Mouse (Mus musculus): Measurements from ENCODE around the gene Ak8. TPM values are rescaled to one million over a fixed set of nuclear protein-coding genes. Genes with fewer than 3 reads are reported as not detected.
A peak's percentile ranks its signal among the peaks of the same experiment; 100 is the strongest.

The Ak8 gene
- polyA plus RNA-seq, 1 experiment from 2014 or later, result 1.0 TPM

DNA sequence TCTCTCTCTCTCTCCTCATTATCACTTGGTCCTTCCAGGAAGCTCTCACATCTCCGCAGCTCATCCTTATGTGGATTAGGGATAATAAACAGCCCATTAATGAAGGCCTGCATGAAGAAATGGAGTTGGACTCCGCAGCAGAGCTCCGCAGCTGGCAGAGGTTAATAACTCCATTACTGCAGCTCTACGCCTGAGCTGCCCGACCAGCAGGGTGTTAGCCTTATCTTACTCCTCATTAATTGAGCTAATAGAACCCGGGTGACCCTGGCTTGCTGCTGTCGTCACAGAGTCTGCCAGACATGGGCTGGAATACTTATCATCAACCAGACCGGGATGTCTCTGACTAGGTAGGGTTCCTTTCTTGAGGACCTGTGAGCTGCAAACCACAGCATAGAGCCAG, 74.1 kb downstream of the Ak8 start:
- H3K9me3 ChIP-seq (replicated peaks), result no peaks in the 10 kb centered on the region
- ATAC-seq (replicated peaks; ENCODE audit: low FRiP score), result no peak
- 63% methylated on average over 8 of the region's 8 CpGs for WGBS
- peaks cover 16% of the 10 kb centered on the region for H3K4me1 ChIP-seq
- H3K36me3 ChIP-seq, result no peaks in the 10 kb centered on the region
- H3K9ac ChIP-seq, result no peak overlapping the region
- H3K4me3 ChIP-seq (replicated peaks), result no peak overlapping the region
- H3K4me2 ChIP-seq, result no peak overlapping the region
- peaks cover 22% of the 10 kb centered on the region for H3K27me3 ChIP-seq
- no peak overlapping the region for H3K27ac ChIP-seq

DNA sequence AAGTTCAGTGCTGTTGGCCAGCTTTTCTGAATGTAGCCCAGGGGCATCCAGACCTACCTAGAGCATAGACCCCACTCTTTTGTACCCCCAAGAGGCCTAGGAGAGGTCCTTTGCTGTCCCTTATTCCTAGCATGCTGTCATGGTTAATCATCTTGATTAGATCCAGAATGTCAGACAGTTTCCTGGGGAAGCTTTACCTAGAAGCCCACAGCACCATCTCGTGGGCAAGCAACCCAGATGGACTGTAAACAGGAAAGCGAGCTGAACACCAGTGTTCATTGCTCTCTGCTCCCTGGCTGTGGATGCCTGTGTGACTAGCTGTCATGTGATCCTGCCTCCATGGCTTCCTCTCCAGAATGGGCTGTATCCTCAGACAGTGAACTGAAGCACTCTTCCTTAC, 76.8 kb downstream of the Ak8 start:
- ATAC-seq (replicated peaks; ENCODE audit: low FRiP score), result no peak
- Histone ChIP-seq H3K9me3 (replicated peaks) (no peaks in the 10 kb centered on the region), H3K27me3 (peaks cover 22% of the 10 kb centered on the region), H3K27ac (no peak overlapping the region), H3K4me2 (no peak overlapping the region), H3K9ac (no peak overlapping the region), H3K4me1 (no peaks in the 10 kb centered on the region; the same call in none of the 2 replicates), H3K4me3 (replicated peaks) (no peak overlapping the region), H3K36me3 (no peaks in the 10 kb centered on the region)
- WGBS, result 54% methylated on average over 2 of the region's 2 CpGs

DNA sequence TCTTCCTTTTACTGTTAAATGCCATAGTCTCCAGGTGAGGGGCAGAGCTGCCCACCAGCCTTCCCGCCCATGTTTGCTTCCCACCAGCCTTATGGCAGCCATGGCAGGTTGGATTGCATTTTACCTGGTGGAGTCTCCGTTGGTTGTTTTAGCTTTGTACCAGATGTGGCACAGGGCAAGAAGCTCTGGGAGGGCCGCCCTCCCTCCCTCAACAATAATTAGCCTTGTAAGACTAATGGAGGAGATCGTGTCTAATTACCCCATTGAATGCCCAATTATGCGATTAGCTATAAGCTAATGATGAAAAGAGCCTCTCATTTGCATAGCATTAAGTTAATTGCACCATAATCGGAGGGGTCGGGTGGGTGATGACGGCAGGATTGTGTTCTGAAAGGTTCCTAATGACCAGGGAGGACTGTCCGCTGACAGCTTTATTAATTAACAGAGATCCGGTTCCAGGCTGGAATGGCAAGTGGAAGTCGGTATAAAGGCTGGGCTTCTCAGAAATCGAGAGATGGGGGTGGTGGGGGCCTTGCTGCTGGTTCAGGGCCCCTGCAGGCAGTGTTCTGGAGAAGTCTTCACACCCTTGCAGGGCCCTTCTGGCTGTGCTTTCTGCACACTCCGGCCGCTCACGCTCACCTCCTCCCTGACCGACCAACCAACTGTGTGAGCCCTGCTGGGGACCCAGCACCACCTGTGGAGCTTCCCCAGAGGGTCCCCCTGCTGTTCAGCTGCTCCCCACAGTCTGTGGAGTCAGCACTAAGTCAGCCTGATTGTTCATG, 80.2 kb downstream of the Ak8 start:
- no peak for ATAC-seq (replicated peaks; ENCODE audit: low FRiP score)
- Histone ChIP-seq H3K4me3 (replicated peaks) (no peak overlapping the region), H3K27ac (no peak overlapping the region), H3K9me3 (replicated peaks) (no peaks in the 10 kb centered on the region), H3K36me3 (no peaks in the 10 kb centered on the region), H3K9ac (no peak overlapping the region), H3K27me3 (peaks cover 18% of the 10 kb centered on the region), H3K4me2 (no peak overlapping the region), H3K4me1 (no peaks in the 10 kb centered on the region; the same call in none of the 2 replicates)
- 44% methylated on average over 16 of the region's 16 CpGs for WGBS

DNA sequence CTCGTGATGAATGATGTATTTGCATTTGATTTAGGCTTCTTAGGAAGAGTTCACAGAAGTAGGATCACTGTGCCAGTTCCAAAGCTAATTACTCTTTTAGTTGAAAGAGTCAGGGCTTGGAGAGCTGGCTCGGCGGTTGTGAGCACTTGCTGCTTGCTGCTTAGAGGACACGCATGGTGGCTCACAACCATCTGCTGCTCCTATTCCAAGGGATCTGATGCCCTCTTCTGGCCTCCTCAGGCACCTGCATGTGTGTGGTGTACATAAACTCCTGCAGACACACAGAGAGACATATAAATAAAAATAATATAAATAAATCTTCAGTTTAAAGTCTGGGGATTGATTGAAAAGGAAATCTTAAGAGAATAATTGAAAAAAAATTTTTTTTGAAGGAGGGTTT, 81.3 kb downstream of the Ak8 start:
- Histone ChIP-seq H3K4me3 (replicated peaks) (no peak overlapping the region), H3K36me3 (no peaks in the 10 kb centered on the region), H3K4me2 (no peak overlapping the region), H3K9me3 (replicated peaks) (no peaks in the 10 kb centered on the region), H3K27me3 (peaks cover 16% of the 10 kb centered on the region), H3K9ac (no peak overlapping the region), H3K4me1 (no peaks in the 10 kb centered on the region; the same call in none of the 2 replicates), H3K27ac (no peak overlapping the region)
- WGBS, result 94% methylated on average over 4 of the region's 4 CpGs
- no peak for ATAC-seq (replicated peaks; ENCODE audit: low FRiP score)

DNA sequence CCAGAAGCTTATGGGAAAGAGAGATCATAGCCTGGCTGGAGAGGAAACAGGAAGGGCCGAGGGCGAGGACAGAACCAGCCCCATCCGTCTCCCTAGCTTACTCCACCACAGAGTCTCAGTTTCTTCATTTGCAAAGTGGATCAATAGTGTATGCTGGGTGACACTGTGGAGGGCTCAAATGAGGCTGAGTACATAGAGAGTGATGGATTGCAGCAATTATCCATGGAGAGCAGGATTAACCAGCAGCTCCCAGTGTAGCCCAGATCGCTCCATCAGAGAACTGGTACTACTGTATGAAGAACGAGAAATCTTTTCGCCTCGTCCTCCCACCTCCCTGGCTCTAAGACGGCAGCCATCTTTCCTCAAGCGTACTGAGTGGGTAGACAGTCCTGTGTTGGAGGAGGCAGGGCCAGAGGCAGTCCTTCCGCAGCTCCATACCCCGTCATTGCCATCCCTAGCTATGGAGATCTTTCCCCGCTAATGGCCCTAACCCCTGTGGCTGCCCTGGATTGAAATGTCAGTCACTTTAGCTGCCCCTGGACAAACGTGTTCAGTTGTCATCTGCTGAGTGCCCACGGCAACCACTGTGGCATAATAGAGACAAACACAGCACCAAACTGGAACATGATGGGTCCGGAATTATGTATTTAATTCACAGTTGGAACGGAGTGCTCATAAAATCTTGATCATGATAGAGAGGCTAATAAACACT, 86.5 kb downstream of the Ak8 start:
- WGBS, result 71% methylated on average over 16 of the region's 16 CpGs
- no peaks in the 10 kb centered on the region for H3K36me3 ChIP-seq
- no peak overlapping the region for H3K4me3 ChIP-seq (replicated peaks)
- H3K9ac ChIP-seq, result no peak overlapping the region
- no peaks in the 10 kb centered on the region for H3K4me1 ChIP-seq
- H3K27ac ChIP-seq, result no peak overlapping the region
- H3K27me3 ChIP-seq, result 0 out of 2 replicates have a peak, but pooled peaks cover 2% of the 10 kb centered on the region
- H3K4me2 ChIP-seq, result no peak overlapping the region
- no peaks in the 10 kb centered on the region for H3K9me3 ChIP-seq (replicated peaks)
- no peak for ATAC-seq (replicated peaks; ENCODE audit: low FRiP score)

DNA sequence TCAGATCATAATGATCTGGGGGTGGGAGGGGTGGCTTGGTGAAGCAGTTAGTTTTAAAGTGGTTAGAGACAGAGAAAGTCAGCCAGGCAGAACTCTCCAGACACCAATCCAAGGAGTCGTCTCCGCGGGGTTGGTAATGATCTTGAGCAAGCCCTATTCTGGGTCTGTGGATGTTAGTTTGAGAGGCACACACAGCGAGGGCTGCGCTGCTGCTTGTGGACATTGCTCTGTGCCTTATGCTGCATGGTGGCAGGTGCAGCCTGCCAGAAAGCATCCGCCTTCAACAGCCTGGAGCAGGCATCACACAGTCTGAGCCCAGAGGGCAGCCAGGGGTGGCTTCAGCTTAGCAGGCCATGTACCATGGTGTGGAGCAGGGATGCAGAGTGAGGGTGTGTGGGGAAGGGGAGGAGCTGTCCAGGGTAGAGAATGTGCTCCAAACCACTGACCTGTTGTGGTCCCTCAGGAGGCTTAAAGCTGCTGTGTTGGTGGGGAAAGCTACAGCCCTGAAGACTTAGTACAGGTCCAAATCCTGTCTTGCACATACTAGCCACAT, 87.2 kb downstream of the Ak8 start:
- WGBS, result 66% methylated on average over 6 of the region's 6 CpGs

DNA sequence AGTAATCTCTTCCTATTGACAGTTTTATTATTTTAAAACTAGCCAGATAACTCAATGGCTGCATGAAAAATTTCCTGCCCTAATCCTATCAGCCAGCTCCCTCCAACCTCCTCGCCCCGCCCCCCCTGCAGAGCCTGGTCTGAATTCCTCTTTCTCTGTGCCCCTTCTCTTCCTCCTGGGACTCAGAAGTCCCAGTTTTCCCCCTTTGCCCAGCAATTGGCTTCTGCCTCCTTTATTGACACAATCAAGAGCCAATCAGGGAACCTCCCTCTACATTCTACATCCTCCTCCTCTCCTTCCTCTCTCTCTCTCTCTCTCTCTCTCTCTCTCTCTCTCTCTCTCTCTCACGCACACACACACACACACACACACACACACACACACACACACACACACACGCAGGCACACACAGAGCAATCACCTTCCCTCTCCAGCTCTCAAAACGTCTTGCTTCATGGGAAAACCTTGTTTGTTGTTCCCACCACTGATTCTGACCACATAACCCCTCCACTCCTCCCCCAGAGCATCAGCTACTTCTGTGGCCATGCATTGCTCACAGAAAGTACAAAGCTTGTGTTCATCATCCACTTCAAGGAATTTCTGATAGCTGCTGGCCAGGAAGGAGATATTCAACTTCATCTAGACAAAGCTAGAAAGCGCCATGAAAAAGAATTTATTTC, 93.1 kb downstream of the Ak8 start:
- 29% methylated on average over 6 of the region's 6 CpGs for WGBS
- peak; percentile 82 for ATAC-seq (replicated peaks; ENCODE audit: low FRiP score)
- H3K36me3 ChIP-seq, result no peaks in the 10 kb centered on the region
- peak overlapping the region; percentile 70 for H3K27ac ChIP-seq
- peak overlapping the region; percentile 43 for H3K4me2 ChIP-seq
- H3K27me3 ChIP-seq, result 0 out of 2 replicates have a peak, but pooled peaks cover 4% of the 10 kb centered on the region
- no peak overlapping the region for H3K9ac ChIP-seq
- H3K4me1 ChIP-seq, result peaks cover 17% of the 10 kb centered on the region
- no peaks in the 10 kb centered on the region for H3K9me3 ChIP-seq (replicated peaks)
- peak overlapping the region; percentile 10; the same call in 1 of the 2 replicates for H3K4me3 ChIP-seq (replicated peaks)

More for the DNA sequence above, 87.2 kb downstream of the Ak8 start:
- no peaks in the 10 kb centered on the region for H3K36me3 ChIP-seq
- no peak overlapping the region for H3K4me2 ChIP-seq
- no peaks in the 10 kb centered on the region for H3K9me3 ChIP-seq (replicated peaks)
- no peak for ATAC-seq (replicated peaks; ENCODE audit: low FRiP score)
- 0 out of 2 replicates have a peak, but pooled peaks cover 2% of the 10 kb centered on the region for H3K27me3 ChIP-seq
- no peak overlapping the region for H3K27ac ChIP-seq
- no peak overlapping the region for H3K4me3 ChIP-seq (replicated peaks)
- no peak overlapping the region for H3K9ac ChIP-seq
- H3K4me1 ChIP-seq, result no peaks in the 10 kb centered on the region

DNA sequence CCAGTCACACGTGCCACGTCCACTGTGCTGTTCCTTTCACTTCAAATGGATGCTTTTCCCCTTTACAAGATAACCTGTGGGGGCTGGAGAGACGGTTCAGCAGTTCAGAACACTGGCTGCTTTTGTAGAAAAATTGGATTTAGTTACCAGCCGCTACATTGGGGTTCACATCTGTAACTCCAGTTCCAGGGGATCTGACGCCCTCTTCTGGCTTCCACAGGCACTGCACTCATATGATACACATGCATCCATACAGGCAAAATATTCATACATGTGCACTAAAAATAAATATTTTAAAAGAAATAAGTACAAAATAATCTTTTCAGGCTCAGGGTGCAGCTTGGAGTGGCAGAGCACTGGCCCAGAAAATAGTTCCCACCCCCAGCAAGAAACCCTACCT, 94.7 kb downstream of the Ak8 start:
- no peak for ATAC-seq (replicated peaks; ENCODE audit: low FRiP score)
- no peaks in the 10 kb centered on the region for H3K9me3 ChIP-seq (replicated peaks)
- H3K27me3 ChIP-seq, result 0 out of 2 replicates have a peak, but pooled peaks cover 4% of the 10 kb centered on the region
- no peak overlapping the region for H3K9ac ChIP-seq
- WGBS, result 72% methylated on average over 5 of the region's 5 CpGs
- H3K27ac ChIP-seq, result no peak overlapping the region
- peaks cover 25% of the 10 kb centered on the region for H3K4me1 ChIP-seq
- H3K36me3 ChIP-seq, result no peaks in the 10 kb centered on the region
- H3K4me3 ChIP-seq (replicated peaks), result no peak overlapping the region
- H3K4me2 ChIP-seq, result no peak overlapping the region

DNA sequence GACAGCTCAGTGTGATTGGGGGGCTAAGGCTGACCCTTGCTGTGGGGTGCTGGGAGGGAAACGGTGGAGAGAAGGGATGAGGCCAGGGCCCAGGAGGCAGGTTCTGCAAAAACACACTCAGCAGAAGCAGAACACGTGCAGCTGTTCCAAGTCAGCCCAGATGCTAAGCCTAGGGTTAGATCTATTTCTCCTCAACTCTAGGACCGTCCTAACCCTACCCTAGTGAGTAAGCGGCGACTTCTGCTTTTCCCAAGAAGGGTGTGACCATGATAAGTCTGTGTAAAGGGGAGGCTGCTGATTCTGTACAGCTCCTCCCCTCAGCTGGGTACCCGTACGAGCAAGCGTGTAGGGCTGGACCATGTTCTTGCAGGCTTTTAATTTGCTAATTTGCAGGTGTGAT, 96.3 kb downstream of the Ak8 start:
- no peak overlapping the region for H3K4me3 ChIP-seq (replicated peaks)
- H3K9me3 ChIP-seq (replicated peaks), result no peaks in the 10 kb centered on the region
- WGBS, result 72% methylated on average over 8 of the region's 8 CpGs
- H3K4me2 ChIP-seq, result no peak overlapping the region
- peaks cover 25% of the 10 kb centered on the region for H3K4me1 ChIP-seq
- H3K27me3 ChIP-seq, result 0 out of 2 replicates have a peak, but pooled peaks cover 4% of the 10 kb centered on the region
- H3K36me3 ChIP-seq, result no peaks in the 10 kb centered on the region
- H3K9ac ChIP-seq, result no peak overlapping the region
- ATAC-seq (replicated peaks; ENCODE audit: low FRiP score), result 0 out of 2 replicates have a peak, but pooled peaks have one; percentile 29
- H3K27ac ChIP-seq, result no peak overlapping the region

DNA sequence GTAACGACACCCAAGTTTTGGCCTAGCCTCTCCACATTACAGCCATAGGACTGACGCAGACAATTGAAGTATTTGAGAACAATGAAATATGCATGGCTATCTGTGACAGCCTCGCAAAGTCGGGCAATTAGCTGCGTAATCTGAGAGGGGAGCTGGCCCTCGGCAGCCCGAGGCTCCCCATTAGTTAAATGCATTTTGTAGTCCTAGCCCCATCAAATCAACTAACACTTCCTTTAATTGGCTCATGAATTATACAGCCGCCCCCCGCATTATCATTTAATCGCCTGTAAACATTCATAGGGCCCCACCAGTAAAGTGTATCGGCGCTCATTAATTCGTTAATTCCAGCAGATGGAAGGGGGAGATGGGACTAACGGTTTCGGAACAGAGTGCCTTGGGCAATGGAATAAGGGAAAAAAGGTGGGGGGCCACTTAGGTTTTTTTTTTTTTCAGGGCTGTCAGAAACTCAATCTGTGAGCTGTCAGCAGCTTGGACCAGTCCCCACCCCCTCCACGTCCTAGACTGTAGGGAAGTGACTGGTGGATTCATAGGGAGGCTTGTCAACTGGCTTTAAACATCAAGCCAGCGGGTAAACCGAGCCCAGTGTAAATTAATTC, 97.6 kb downstream of the Ak8 start:
- WGBS, result 26% methylated on average over 18 of the region's 18 CpGs
- Histone ChIP-seq H3K9ac (no peak overlapping the region), H3K27ac (no peak overlapping the region)

DNA sequence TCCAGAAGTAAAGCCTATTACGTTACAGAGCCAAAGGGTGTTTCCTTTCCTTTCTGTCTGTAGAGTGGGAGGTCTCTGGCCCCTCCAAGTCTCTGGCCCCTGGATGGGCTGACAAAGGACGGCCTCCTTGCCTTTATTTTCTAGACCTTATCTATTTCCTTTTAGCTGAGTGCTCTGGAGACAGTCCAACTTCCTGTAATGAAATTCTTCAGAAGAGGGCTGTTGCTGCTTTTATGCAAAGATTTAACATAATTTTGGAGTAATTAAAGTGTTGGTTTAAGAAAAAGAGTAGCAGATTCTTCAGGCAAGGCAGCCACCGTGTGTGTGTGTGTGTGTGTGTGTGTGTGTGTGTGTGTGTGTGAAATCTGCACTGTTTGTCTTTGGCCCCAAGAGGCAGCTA, 98.4 kb downstream of the Ak8 start:
- Histone ChIP-seq H3K4me2 (no peak overlapping the region), H3K4me3 (replicated peaks) (no peak overlapping the region), H3K9me3 (replicated peaks) (no peaks in the 10 kb centered on the region), H3K9ac (no peak overlapping the region), H3K27me3 (0 out of 2 replicates have a peak, but pooled peaks cover 4% of the 10 kb centered on the region), H3K4me1 (peaks cover 31% of the 10 kb centered on the region), H3K27ac (peak overlapping the region; percentile 68; the same call in 1 of the 2 replicates), H3K36me3 (no peaks in the 10 kb centered on the region)
- WGBS, result 16% methylated on average over 3 of the region's 3 CpGs
- ATAC-seq (replicated peaks; ENCODE audit: low FRiP score), result no peak

More for the DNA sequence above, 97.6 kb downstream of the Ak8 start:
- Histone ChIP-seq H3K36me3 (no peaks in the 10 kb centered on the region), H3K4me2 (no peak overlapping the region), H3K4me1 (peaks cover 30% of the 10 kb centered on the region), H3K27me3 (0 out of 2 replicates have a peak, but pooled peaks cover 4% of the 10 kb centered on the region), H3K9me3 (replicated peaks) (no peaks in the 10 kb centered on the region), H3K4me3 (replicated peaks) (no peak overlapping the region)
- ATAC-seq (replicated peaks; ENCODE audit: low FRiP score), result no peak
